Mouse (Mus musculus) thymus, postnatal 36 days (tissue): Measurements from ENCODE around the gene Fam49a.
A peak's percentile ranks its signal among the peaks of the same experiment; 100 is the strongest.
"Not testable (repeated sequence)": the region's sequence is repeated elsewhere in the genome, so short reads cannot be mapped to it uniquely, and the experiment has no call there.

Source experiments
- DNase-seq, 2 experiments: peaks; one replicate each; pipeline ENCODE4 v3.0.0; 2022; ENCODE audit warnings: mixed read lengths in 2 of 2

The Fam49a gene

GRCm38 (mm10) chr12:12315011-12315410 is 53.1 kb downstream of the Fam49a start:
- DNase-seq = no peak

DNA sequence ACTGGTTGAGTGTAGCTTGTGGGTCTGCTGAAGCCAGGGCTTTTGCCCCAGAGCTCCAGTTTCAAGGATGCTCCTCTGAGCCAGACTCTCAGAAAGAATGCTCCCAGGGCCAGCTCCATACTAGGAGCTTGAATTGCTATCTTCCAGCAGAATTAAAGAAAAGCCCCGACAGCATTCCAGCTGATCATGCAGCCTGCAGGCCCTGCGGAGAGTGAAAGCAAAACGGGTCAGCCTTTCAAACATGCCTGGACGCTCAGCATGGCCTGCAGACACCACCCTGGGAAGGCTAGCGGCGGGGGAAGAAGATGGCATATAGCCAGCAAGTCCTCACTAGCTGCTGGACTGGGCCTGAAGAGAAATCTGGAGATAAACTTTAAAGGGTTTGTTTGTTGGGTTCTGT is 55.0 kb downstream of the Fam49a start:
- DNase-seq = no peak

GRCm38 (mm10) chr12:12317606-12318005 is 55.7 kb downstream of the Fam49a start:
- DNase-seq = no peak

- no peak for DNase-seq
Observed at GRCm38 (mm10) chr12:12318140-12318734, 56.3 kb downstream of the Fam49a start.

DNA sequence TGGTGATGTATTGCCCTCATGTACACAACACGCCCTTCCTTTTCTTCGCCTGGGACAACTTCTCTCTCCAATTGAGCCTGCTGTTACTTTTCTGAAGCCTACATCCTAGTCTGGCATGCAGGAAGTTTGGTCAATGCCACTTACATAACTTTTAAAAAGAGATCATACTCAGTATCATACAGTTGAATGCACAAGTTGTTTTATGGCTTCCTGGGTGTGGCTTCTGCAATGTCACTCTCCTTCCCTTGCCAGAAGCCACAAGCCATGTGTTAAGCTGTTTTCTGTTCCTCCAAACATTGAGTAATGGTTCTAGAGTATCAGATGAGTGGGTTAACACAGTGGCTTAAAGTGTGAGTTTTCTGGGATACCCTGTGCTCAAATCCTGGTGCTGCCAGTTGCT is 58.8 kb downstream of the Fam49a start:
- no peak for DNase-seq

- DNase-seq = no peak
Observed at GRCm38 (mm10) chr12:12321111-12321510, 59.2 kb downstream of the Fam49a start.

DNA sequence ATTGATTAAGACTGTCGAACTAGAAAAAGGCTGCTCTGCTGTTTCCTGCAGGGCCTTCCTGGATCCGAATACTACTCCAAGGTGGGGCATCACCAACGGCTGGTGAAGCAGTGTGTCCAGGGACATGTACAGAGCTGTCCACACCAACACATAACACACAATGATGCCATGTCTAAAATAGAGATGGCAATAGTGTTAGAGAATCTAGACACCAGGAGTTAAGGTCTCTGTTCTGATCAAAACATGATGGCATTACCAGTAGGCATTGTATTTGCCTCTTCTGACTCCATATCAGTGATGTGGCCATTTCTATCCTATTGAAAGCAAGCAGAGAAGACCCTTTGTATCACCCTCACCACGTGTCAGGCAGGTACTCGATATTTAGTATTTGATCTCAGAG is 61.1 kb downstream of the Fam49a start:
- DNase-seq = no peak

DNA sequence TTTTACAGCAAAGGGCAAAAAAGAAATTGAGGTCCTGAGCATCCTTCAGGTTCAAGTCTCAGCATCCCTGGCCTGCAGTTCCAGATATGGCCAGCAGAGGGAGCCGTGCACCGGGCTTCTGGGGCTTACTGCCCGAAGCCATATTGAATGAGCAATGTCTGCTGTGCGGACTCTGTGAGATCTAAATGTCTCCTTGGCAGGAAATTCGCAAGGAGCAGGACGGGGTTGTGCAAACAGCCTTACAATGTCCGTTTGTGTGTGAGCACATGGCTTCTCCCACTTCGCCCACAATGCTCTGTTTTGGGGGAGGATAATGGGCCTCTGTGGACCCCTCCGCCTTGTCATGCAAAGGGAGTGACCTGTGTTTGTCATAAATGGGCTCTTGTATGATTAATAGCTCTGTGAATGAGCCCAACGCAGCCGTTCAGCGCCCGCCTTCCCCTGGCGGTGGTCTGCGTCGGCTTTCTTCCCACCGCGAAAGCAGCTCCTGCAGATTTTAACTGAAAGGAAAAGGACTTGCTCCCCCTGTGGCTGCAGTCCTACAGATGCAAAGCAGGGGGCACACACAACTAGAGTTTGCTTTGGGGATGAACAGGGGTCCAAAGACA is 61.8 kb downstream of the Fam49a start:
- peak; percentile 86 to 92 for DNase-seq

- DNase-seq = not testable (repeated sequence)
Observed at GRCm38 (mm10) chr12:12324266-12324665, 62.3 kb downstream of the Fam49a start.

DNA sequence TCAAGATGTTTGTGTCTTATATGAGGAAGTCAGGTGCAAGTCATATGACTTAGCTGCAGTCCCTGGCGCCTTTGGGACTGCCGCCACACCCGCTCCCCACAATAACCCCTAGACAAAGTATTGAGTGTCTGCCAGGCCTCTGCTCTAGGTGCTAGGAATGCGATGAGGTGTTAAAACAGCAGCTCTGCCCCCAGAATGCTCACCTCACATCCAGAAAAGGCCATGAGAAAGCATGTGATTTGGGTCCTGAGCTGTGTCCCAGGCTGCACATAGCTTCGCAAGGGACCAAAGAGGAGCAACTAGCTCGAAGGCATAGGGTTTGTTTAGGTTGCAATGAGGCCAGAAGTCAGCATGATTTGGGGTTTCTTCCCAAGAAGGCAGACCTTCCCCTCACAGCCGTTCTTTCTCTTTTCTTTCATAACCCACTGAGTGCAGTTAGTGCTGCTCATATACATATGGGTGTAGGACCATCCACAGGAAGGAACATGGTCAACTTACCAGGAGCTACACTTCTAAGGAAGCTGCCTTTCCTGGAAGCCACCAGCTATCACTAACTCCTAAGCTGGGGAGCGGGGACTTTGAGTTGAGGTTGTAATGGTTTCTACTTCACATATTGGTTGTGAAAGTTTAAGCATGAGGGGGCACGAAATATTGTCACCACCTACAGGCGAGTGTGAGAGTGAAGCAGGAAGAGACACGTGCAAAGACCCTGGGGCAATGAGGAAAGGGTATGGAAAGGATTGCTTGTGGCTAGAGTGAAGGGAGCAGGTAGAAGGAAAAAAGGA is 71.8 kb downstream of the Fam49a start:
- no peak for DNase-seq

DNA sequence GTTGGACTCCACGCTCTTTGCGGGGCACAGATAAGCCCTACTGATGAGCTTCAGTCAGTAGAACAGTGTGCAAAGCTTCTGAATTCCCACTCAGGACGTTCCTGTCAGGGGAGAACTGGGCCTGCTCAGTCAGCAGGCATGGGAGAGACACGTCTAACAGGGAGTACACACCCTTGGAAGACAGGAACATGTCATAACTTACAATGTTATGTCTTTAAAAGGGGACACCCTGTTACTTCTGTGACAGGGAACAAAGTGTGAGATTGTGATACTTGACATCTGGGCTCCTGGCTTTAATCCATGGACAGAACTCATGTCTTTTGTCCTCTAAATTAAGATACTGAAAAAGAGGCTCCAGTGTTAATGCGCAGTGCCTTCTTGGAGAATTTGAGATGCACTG is 72.5 kb downstream of the Fam49a start:
- no peak for DNase-seq

GRCm38 (mm10) chr12:12335566-12335965 is 73.6 kb downstream of the Fam49a start:
- DNase-seq = no peak

- DNase-seq = no peak
Observed at GRCm38 (mm10) chr12:12337378-12337777, 75.4 kb downstream of the Fam49a start.

DNA sequence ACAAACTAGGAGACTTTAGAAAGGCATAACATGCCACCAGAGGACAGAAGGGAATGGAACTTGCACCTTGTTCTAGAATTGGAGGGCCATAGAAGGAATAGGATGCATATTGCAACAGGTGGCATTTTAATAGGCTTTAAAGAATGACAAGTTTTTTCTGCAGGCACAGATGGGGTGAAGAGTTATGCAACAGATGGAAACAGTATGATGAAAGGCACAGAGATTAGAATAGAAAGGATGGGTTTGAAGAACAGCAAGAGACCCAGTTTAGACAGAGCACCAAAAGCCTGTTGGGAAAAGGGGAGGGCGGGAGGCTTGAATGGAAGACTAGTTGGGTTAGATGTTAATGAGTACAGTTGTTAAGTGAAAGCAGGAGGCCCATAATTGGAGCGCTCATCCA is 81.4 kb downstream of the Fam49a start:
- DNase-seq = no peak

DNA sequence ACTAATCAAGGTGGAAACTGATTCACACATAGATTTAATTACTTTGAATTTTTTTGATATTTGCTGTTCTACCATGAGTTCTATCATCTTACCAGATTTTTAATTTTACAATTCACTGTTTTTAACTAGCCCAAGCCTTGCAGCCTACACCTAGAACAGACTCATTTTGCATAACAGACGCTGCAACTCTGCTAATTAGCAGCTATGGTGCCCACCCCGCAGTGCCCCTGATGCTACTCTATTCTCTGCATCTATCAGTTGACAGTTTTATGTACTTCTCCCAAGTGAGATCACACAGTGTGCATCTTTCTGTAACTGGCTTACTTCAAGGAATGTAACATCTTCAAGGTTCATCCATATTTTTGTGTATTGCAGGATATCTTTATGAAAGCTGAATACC is 86.7 kb downstream of the Fam49a start:
- DNase-seq = no peak

DNA sequence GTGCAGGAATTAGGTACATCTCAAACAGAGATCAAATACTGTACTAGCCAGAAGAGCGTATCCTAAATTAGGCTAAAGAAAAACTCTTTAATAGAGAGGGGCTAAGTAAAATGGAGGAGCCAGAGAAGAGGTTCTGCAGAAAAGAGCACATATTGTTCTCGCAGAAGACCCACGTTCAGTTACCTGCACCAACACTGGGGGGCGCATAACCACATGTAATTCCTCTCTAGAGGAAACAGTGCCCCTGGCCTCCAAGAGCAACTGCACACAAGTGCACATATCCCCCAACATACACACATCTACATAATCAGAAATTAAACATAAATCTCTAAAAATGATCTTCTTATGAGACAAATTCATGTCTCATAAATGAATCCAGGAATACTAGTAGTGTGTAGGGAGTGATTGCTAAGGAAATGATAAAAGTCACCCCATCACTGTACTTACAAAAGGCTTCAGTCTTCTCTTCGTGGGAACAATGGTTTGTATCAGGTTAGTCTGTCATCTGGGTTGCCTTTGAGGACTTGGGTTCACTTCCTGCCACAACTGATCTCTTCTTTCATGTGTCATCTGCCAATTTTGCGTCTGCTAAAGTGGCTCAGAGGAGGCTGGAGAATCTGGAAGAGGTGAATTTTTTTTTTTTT is 87.8 kb downstream of the Fam49a start:
- peak; percentile 70 to 72 for DNase-seq

DNA sequence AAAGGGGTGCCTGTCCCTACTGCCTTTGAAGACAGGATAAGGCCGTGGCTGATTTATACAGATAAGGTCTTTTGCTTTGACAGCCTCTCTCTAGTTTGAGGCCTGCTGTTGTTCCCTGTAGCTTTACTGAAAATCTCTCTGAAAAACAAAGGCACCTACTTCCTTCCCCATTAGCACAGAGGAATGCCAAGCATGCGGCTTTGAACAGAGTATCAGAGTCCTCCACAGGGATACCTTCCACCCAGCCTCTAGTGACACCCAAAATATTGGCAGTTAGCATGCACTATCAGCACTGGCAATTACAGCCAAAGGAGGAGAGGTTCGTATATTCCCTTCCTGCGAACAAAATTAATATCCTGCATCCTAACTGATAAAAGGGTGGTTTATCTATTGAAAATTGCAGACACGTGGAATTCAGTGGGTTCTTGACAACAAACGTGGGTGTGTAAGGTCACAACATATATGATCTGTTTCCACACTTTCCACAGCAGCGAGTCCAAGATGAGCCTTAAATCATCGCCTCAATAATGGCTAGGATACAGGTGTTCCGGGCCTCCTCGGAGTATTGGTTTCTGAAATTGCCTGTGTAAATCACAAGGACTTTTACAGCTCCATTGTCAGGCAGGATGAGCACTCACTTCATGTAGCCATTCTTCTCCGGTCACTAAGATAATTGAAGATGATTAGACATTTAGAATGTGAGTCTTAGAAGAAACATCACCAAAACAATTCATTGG is 90.0 kb downstream of the Fam49a start:
- DNase-seq = no peak

DNA sequence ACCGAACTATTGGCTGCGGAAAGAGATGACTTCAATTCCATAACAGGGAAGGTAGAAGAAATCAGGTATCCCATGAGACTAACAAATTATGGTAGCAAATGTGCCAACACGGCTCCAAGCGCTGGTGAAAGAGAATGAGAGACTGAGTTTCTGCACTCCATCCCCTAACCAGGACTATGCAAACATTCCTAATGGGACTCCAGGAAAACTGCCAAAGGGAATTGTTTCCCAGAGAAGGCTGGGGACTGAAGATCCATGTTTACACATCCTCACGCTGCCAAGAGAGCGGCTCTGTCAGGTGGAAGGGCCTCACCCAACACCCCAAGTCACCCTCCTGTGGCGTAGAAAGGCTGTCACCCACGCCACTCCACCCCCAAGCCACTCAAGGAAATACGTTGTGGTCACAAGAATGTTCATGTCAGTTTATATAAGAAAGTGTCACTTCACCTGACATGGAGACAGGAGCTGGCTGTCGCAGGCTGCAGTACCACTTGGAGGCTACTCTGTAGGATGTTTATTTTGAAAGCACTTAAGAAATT is 92.2 kb downstream of the Fam49a start:
- no peak for DNase-seq

DNA sequence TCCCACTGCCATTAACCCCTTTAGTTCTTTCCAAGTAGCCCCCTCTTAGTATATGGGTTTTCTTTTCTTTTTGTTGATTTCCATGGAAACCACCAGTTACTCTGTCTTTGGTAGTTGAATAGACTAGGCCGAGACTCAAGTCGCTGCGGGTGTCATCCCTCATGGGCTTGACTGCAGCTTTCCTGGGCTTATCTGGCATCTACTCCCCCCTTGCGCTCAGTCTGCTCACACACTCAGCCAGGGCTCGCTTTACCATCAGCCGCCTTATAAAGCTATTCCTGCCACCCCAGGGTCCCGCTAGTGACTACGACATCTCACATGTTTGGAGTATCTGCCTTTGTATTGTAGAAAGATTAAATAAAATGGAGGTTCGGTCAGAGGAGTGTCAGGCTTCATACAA is 94.1 kb downstream of the Fam49a start:
- no peak for DNase-seq

- DNase-seq = no peak
Observed at GRCm38 (mm10) chr12:12356463-12356862, 94.5 kb downstream of the Fam49a start.

DNA sequence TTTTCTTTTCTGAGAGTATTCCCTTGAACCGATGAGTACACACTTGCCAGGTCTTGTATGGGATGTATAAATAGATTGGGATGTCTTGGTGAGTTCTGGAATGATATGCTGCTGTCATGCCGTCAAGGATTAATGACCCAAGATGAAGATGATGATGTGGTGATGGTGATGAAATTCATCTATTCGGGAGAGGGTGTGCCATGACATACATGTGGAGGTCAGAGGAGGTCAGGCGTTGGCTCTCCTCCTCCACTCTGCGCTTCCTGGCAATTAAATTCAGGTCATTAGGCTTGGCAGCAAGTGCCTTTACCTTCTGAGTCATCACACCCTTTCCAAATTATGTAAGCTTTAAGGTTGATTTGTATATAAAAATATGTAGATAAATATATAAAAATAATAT is 95.0 kb downstream of the Fam49a start:
- DNase-seq = no peak

GRCm38 (mm10) chr12:12359923-12360322 is 98.0 kb downstream of the Fam49a start:
- no peak for DNase-seq

DNA sequence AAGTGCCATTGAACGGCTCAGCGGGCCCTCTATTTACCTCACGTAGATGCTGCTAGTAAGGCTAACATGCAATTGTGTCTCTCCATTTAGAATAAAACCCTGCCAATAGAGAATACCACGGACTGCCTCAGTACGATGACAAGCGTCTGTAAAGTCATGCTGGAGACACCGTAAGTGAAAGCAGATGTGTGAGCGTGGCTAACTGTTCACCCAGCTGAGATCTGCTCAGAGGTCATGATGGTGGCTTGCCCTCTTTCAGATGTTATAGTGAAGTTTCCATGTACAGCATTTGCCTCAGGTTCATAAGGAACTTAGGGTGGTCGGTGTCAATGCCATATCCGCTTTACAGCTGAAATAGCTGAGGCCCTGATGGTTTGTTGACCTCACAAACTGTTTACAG is 100.4 kb downstream of the Fam49a start:
- no peak for DNase-seq
